Mouse (Mus musculus): ENCODE results near the gene Npas3. TPM values are rescaled to one million over a fixed set of nuclear protein-coding genes. Genes with fewer than 3 reads are reported as not detected.

The Npas3 gene
- polyA plus RNA-seq, 1 experiment from 2014 or later: 7.2 TPM

DNA sequence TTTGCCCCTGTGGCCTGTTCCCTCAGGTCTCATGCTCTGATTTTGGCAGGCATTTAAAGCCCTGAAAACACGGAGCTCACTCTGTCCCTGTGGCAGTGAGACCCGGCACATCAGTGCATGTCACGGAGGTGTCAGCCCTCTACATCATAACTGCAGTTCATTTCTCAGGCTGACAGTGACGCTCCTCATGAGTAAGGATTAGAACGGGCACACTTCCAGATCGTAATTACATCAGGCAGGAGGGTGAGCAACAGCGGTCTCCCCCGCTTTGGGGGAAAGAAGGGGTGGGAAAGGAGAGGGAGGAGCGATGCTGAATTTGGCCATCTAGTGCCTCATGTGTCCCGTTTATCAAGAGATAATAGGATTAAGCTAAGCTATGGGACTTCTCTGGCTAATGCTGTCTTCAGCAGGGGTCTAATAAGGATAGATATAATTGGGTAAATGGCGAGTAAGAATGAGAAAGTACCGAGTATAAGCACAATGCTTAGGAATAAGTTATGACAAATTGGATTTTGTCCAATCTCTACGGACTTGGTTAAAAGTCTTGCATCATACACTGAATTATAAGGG lies 505.0 kb downstream of the Npas3 start:
- no peaks in the 10 kb centered on the region for H3K9me3 ChIP-seq
- WGBS: 43% methylated on average over 13 of the region's 13 CpGs
- no peaks in the 10 kb centered on the region for H3K36me3 ChIP-seq (replicated peaks)
- H3K27me3 ChIP-seq (ENCODE audit: poor library complexity, severe bottlenecking): peaks cover 28% of the 10 kb centered on the region
- no peak overlapping the region for H3K4me3 ChIP-seq
- H3K27ac ChIP-seq: no peak overlapping the region
- peaks cover 35% of the 10 kb centered on the region for H3K4me1 ChIP-seq
- DNase-seq (ENCODE audit: extremely low spot score, low spot score): no peak

DNA sequence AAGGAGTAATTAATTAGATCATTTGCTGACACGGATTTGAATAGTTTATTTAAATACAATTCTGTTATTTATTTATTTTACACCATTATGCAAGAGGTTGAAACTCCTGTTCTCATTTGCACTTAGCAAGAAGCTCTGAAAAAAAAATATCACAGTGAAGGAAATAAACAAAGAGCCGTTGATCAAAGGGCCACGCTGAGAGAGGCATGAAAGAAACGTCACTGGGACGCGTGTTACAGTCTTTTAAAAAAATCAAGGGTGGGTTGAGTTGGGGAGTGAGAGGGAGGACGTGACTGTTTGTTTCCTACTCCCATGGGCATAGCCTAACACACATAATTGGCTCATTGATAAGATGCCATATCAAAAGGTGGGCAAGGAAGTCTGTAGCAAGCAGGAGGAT lies 505.8 kb downstream of the Npas3 start:
- no peak overlapping the region for H3K4me3 ChIP-seq
- 52% methylated on average over 7 of the region's 7 CpGs for WGBS

GRCm38 (mm10) chr12:53757631-53758030 lies 509.2 kb downstream of the Npas3 start:
- Histone ChIP-seq H3K4me1 (peaks cover 25% of the 10 kb centered on the region), H3K27me3 (ENCODE audit: poor library complexity, severe bottlenecking) (peaks cover 14% of the 10 kb centered on the region), H3K27ac (no peak overlapping the region), H3K4me3 (no peak overlapping the region), H3K9me3 (no peaks in the 10 kb centered on the region), H3K36me3 (replicated peaks) (no peaks in the 10 kb centered on the region)
- WGBS: 92% methylated on average over 6 of the region's 6 CpGs
- DNase-seq (ENCODE audit: extremely low spot score, low spot score): no peak

More for the DNA sequence above, 505.8 kb downstream of the Npas3 start:
- H3K9me3 ChIP-seq: no peaks in the 10 kb centered on the region
- H3K27ac ChIP-seq: no peak overlapping the region
- peaks cover 28% of the 10 kb centered on the region for H3K27me3 ChIP-seq (ENCODE audit: poor library complexity, severe bottlenecking)
- H3K4me1 ChIP-seq: peaks cover 35% of the 10 kb centered on the region
- no peaks in the 10 kb centered on the region for H3K36me3 ChIP-seq (replicated peaks)
- DNase-seq (ENCODE audit: extremely low spot score, low spot score): no peak

- Histone ChIP-seq H3K9me3 (no peaks in the 10 kb centered on the region), H3K27me3 (ENCODE audit: poor library complexity, severe bottlenecking) (peaks cover 11% of the 10 kb centered on the region), H3K4me1 (peaks cover 17% of the 10 kb centered on the region), H3K27ac (no peak overlapping the region), H3K4me3 (no peak overlapping the region), H3K36me3 (replicated peaks) (no peaks in the 10 kb centered on the region)
- no peak for DNase-seq (ENCODE audit: extremely low spot score, low spot score)
- WGBS: 78% methylated on average over 5 of the region's 5 CpGs
Measured at GRCm38 (mm10) chr12:53758356-53758755, 509.9 kb downstream of the Npas3 start.

- no peaks in the 10 kb centered on the region for H3K9me3 ChIP-seq
- H3K4me3 ChIP-seq: no peak overlapping the region
- no peak overlapping the region for H3K27ac ChIP-seq
- H3K4me1 ChIP-seq: peaks cover 25% of the 10 kb centered on the region
- no peaks in the 10 kb centered on the region for H3K27me3 ChIP-seq (ENCODE audit: poor library complexity, severe bottlenecking)
- no peak for DNase-seq (ENCODE audit: extremely low spot score, low spot score)
- 64% methylated on average over 4 of the region's 4 CpGs for WGBS
- H3K36me3 ChIP-seq (replicated peaks): no peaks in the 10 kb centered on the region
Measured at GRCm38 (mm10) chr12:53764143-53764542, 515.7 kb downstream of the Npas3 start.

DNA sequence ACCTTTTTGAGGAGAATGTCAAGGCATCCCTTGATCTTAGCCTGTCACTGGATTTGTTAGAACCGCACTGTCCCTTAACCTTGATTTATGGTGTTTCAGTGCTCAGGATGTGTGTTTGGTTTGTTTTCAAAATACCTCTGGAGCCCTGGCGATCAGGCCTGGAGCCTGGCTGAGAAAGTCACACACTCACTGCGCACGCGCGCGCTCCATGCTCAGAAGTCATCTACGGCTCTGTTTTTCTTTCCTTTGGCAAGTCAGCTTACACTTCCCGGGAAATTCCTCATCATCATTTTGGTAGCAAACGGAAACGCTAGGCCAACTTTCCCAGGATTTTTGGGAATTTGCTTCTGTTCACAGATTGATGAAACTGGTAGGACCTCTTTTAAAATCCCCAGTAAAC lies 519.9 kb downstream of the Npas3 start:
- 91% methylated on average over 11 of the region's 11 CpGs for WGBS
- Histone ChIP-seq H3K27ac (no peak overlapping the region), H3K36me3 (replicated peaks) (no peaks in the 10 kb centered on the region), H3K4me1 (peaks cover 40% of the 10 kb centered on the region), H3K9me3 (no peaks in the 10 kb centered on the region), H3K4me3 (no peak overlapping the region), H3K27me3 (ENCODE audit: poor library complexity, severe bottlenecking) (no peaks in the 10 kb centered on the region)
- no peak for DNase-seq (ENCODE audit: extremely low spot score, low spot score)

DNA sequence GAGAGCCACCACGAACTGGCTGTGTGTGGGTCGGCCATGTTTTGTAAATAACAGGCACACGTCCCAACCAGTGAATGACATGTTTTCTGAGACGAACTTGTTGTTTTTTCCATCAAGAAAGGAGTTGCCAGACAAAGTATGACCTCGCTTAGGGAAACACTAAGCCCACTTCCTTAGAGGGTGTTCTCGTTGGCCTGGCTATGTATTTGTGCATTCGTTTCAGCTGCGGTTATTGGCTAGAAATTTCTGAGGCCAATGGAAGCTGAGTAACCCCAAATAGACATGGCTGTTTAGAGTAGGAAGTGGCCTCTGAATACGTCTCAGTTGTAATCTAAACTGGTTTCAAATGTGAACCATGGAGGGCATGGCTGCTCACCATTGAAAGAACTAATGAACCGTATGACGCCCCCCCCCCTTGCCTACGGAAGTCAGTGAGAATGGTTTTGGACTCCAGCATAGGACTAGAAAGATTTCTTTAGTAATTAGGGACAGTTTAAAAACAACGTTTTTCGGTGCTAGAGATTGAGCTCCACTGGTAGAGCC lies 523.0 kb downstream of the Npas3 start:
- DNase-seq (ENCODE audit: extremely low spot score, low spot score): no peak
- no peaks in the 10 kb centered on the region for H3K27me3 ChIP-seq (ENCODE audit: poor library complexity, severe bottlenecking)
- no peaks in the 10 kb centered on the region for H3K9me3 ChIP-seq
- H3K4me3 ChIP-seq: no peak overlapping the region
- H3K4me1 ChIP-seq: peaks cover 26% of the 10 kb centered on the region
- WGBS: 78% methylated on average over 14 of the region's 14 CpGs
- H3K27ac ChIP-seq: no peak overlapping the region
- H3K36me3 ChIP-seq (replicated peaks): no peaks in the 10 kb centered on the region

DNA sequence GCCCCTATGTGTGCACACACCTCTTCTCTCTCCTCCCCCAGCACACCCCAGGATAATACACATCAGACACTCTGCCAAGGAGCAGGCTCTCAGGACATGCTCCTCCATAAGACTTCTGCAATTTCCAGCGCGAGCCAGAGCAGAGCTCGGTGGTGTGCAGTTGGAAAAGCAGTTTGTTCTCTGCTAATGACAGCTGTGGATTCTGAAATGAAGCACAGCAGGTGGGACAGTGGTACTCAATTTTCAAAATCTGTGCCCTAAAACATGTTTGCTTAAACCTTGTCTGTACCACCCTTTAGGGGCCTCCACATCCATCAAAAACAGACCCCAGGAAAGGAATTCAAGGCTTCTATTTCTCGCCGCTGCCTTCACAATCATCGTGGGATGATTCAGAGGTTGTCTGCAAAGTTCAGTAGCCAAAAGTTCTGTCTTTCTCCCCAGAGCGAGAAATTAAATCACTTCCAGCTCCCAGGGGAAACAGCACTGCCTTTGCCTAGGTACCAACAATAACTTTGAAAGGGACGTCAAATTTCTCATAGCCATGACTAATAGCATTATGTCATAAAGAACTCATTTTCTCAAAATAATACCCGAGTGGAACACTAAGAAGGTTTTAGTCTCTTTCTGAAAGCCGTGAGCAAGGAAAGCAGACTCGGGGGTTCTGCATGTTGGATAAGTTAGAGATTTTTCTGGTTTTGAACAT lies 533.5 kb downstream of the Npas3 start:
- DNase-seq (ENCODE audit: extremely low spot score, low spot score): no peak
- Histone ChIP-seq H3K4me3 (no peak overlapping the region), H3K9me3 (no peaks in the 10 kb centered on the region), H3K27ac (no peak overlapping the region), H3K36me3 (replicated peaks) (no peaks in the 10 kb centered on the region), H3K4me1 (peaks cover 23% of the 10 kb centered on the region), H3K27me3 (ENCODE audit: poor library complexity, severe bottlenecking) (no peaks in the 10 kb centered on the region)
- 74% methylated on average over 11 of the region's 11 CpGs for WGBS

DNA sequence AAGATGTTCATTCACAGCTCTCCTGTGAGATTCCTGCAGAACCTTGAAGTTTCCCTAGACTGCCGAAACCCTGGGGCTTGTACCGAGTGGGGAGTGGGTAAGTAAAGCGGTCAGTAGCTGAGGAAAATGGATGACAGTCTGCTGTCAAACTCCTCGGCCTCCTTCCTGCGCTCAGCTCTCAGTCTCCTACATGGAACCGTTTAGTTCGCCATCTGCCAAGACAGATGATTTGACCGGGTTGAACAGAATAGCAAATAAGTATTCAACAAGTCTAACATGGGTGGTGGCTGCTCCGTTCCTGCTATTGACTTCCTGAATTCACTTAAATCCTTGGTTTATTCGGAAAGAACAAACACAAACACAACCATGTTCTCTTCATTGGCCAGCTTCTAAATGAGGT lies 541.0 kb downstream of the Npas3 start:
- H3K27me3 ChIP-seq (ENCODE audit: poor library complexity, severe bottlenecking): no peaks in the 10 kb centered on the region
- no peak overlapping the region for H3K27ac ChIP-seq
- H3K4me3 ChIP-seq: no peak overlapping the region
- WGBS: 93% methylated on average over 10 of the region's 10 CpGs
- no peaks in the 10 kb centered on the region for H3K36me3 ChIP-seq (replicated peaks)
- no peak for DNase-seq (ENCODE audit: extremely low spot score, low spot score)
- H3K4me1 ChIP-seq: peaks cover 7% of the 10 kb centered on the region; the same call in 1 of the 2 replicates
- no peaks in the 10 kb centered on the region for H3K9me3 ChIP-seq

GRCm38 (mm10) chr12:53794718-53795400 lies 546.4 kb downstream of the Npas3 start:
- no peaks in the 10 kb centered on the region for H3K9me3 ChIP-seq
- 95% methylated on average over 6 of the region's 6 CpGs for WGBS

GRCm38 (mm10) chr12:53801831-53802230 lies 553.4 kb downstream of the Npas3 start:
- 86% methylated on average over 6 of the region's 6 CpGs for WGBS
- Histone ChIP-seq H3K27ac (no peak overlapping the region), H3K4me3 (no peak overlapping the region), H3K36me3 (replicated peaks) (no peaks in the 10 kb centered on the region), H3K9me3 (no peaks in the 10 kb centered on the region), H3K27me3 (ENCODE audit: poor library complexity, severe bottlenecking) (no peaks in the 10 kb centered on the region), H3K4me1 (no peaks in the 10 kb centered on the region)
- no peak for DNase-seq (ENCODE audit: extremely low spot score, low spot score)

More at GRCm38 (mm10) chr12:53794718-53795400, 546.4 kb downstream of the Npas3 start:
- Histone ChIP-seq H3K4me3 (no peak overlapping the region), H3K27me3 (ENCODE audit: poor library complexity, severe bottlenecking) (no peaks in the 10 kb centered on the region), H3K36me3 (replicated peaks) (no peaks in the 10 kb centered on the region), H3K27ac (no peak overlapping the region), H3K4me1 (peaks cover 5% of the 10 kb centered on the region; the same call in 1 of the 2 replicates)
- no peak for DNase-seq (ENCODE audit: extremely low spot score, low spot score)

GRCm38 (mm10) chr12:53802381-53802780 lies 553.9 kb downstream of the Npas3 start:
- WGBS: 72% methylated on average over 7 of the region's 7 CpGs
- H3K4me3 ChIP-seq: no peak overlapping the region
- H3K27me3 ChIP-seq (ENCODE audit: poor library complexity, severe bottlenecking): no peaks in the 10 kb centered on the region
- H3K9me3 ChIP-seq: no peaks in the 10 kb centered on the region
- no peak for DNase-seq (ENCODE audit: extremely low spot score, low spot score)
- 0 out of 2 replicates have a peak, but pooled peaks cover 3% of the 10 kb centered on the region for H3K4me1 ChIP-seq
- no peaks in the 10 kb centered on the region for H3K36me3 ChIP-seq (replicated peaks)
- no peak overlapping the region for H3K27ac ChIP-seq

GRCm38 (mm10) chr12:53810081-53810480 lies 561.6 kb downstream of the Npas3 start:
- no peaks in the 10 kb centered on the region for H3K36me3 ChIP-seq (replicated peaks)
- 90% methylated on average over 2 of the region's 2 CpGs for WGBS
- H3K27ac ChIP-seq: no peak overlapping the region
- H3K9me3 ChIP-seq: no peaks in the 10 kb centered on the region
- H3K4me1 ChIP-seq: peaks cover 12% of the 10 kb centered on the region; the same call in 1 of the 2 replicates
- no peak for DNase-seq (ENCODE audit: extremely low spot score, low spot score)
- no peak overlapping the region for H3K4me3 ChIP-seq
- no peaks in the 10 kb centered on the region for H3K27me3 ChIP-seq (ENCODE audit: poor library complexity, severe bottlenecking)

All from forebrain, embryonic 10.5 days (tissue).